In the genomic region with DNA sequence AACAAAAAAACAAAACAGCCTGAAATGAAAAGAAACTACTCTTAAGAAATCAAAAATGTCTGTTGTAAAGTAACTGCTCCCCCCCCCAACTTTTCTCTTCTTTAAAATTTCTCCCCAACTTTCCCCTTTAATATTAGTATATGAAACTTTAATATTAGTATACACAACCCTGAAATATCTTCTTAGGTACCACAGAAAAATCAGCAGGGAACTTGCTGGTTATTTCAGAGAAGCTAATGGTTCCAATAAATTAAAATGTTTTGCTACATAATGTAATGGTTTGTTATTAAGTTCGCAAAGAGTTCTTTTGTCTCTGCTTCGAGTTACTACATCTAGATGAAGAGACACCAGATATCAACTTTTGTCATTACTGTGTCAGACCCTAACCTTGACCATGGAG, we compare ENCODE assay signal across 8 mouse cellular contexts. TPM values are rescaled to one million over a fixed set of nuclear protein-coding genes. Genes with fewer than 3 reads are reported as not detected.
A peak's percentile ranks its signal among the peaks of the same experiment; 100 is the strongest.
DNase-seq lines count a peak whose midpoint lies in the region; ATAC-seq and TF ChIP-seq lines count a peak whose summit lies in the region.

No protein-coding gene starts in this region.

- peak overlapping the region; percentile 70 for H3K4me2 ChIP-seq in neural tube, embryonic 11.5 days (ENCODE audit: low read depth)
- H3K4me2 ChIP-seq in limb, embryonic 14.5 days (replicated peaks; ENCODE audit: low read depth, low read length, severe bottlenecking), result peak overlapping the region; percentile 61
- peak overlapping the region; percentile 66 for H3K4me2 ChIP-seq in stomach, embryonic 15.5 days

- no peaks in the 10 kb centered on the region for H3K4me1 ChIP-seq in cerebellum, adult 2 months (ENCODE audit: control insufficient read depth, insufficient read depth, low read length)
- peaks cover 6% of the 10 kb centered on the region for H3K4me1 ChIP-seq in neural tube, embryonic 11.5 days (ENCODE audit: control insufficient read depth, insufficient read depth, low read length)
- peaks cover 10% of the 10 kb centered on the region for H3K4me1 ChIP-seq in limb, embryonic 14.5 days (ENCODE audit: control insufficient read depth, insufficient read depth, low read length)
- H3K4me1 ChIP-seq in stomach, embryonic 15.5 days, result peaks cover 8% of the 10 kb centered on the region

- DNase-seq in cerebellum, adult 2 months, result no peak
- no peak for DNase-seq in cerebellum, postnatal 14 days
- DNase-seq in neural tube, embryonic 11.5 days (ENCODE audit: low spot score), result no peak
- no peak for DNase-seq in neural tube, embryonic 10.5 days (ENCODE audit: extremely low spot score, low spot score)
- DNase-seq in limb, embryonic 14.5 days (ENCODE audit: low spot score), result no peak
- no peak for DNase-seq in cerebellum, postnatal 25 days

- H3K36me3 ChIP-seq in neural tube, embryonic 11.5 days (ENCODE audit: control insufficient read depth, insufficient read depth, low read length), result peaks cover 6% of the 10 kb centered on the region
- peaks cover 21% of the 10 kb centered on the region for H3K36me3 ChIP-seq in limb, embryonic 14.5 days (ENCODE audit: control insufficient read depth, insufficient read depth, low read length)
- peaks cover 17% of the 10 kb centered on the region; the same call in 1 of the 2 replicates for H3K36me3 ChIP-seq in stomach, embryonic 15.5 days

- no peak for ATAC-seq in neural tube, embryonic 11.5 days (ENCODE audit: insufficient read depth, low FRiP score, low TSS enrichment)
- no peak for ATAC-seq in limb, embryonic 14.5 days (ENCODE audit: low FRiP score, low read depth)
- no peak for ATAC-seq in stomach, embryonic 15.5 days (ENCODE audit: insufficient read depth, low FRiP score, low read depth)
- ATAC-seq in megakaryocyte progenitor cell, adult 5-6 weeks (replicated peaks; ENCODE audit: poor library complexity), result no peak

- WGBS in cerebellum, adult 2 months, result 6% methylated on average over 2 of the region's 2 CpGs
- WGBS in neural tube, embryonic 11.5 days, result 5% methylated on average over 2 of the region's 2 CpGs
- WGBS in limb, embryonic 14.5 days, result 7% methylated on average over 2 of the region's 2 CpGs
- WGBS in stomach, embryonic 15.5 days, result 6% methylated on average over 2 of the region's 2 CpGs

- H3K9ac ChIP-seq in neural tube, embryonic 11.5 days (ENCODE audit: low read length), result peak overlapping the region; percentile 73
- H3K9ac ChIP-seq in limb, embryonic 14.5 days (ENCODE audit: low read depth, low read length, severe bottlenecking), result peak overlapping the region; percentile 83
- peak overlapping the region; percentile 68 for H3K9ac ChIP-seq in stomach, embryonic 15.5 days

- no peak for TF ChIP-seq POLR2A in cerebellum, adult 2 months (IDR thresholded peaks at IDR 0.05; ENCODE audit: borderline replicate concordance, insufficient read depth, low read length)
- TF ChIP-seq POLR2A in limb, embryonic 14.5 days (IDR thresholded peaks at IDR 0.05; ENCODE audit: borderline replicate concordance, extremely low read depth, insufficient read depth, insufficient read length), result no peak

- H3K9me3 ChIP-seq in neural tube, embryonic 11.5 days (ENCODE audit: control insufficient read depth, low read length), result no peaks in the 10 kb centered on the region
- no peaks in the 10 kb centered on the region for H3K9me3 ChIP-seq in limb, embryonic 14.5 days (ENCODE audit: control insufficient read depth, low read length)
- H3K9me3 ChIP-seq in stomach, embryonic 15.5 days, result no peaks in the 10 kb centered on the region

- peak overlapping the region; percentile 90 for H3K4me3 ChIP-seq in cerebellum, adult 2 months (replicated peaks; ENCODE audit: insufficient read depth, low read depth, low read length)
- H3K4me3 ChIP-seq in neural tube, embryonic 11.5 days (ENCODE audit: low read depth, low read length), result peak overlapping the region; percentile 49
- peak overlapping the region; percentile 64 for H3K4me3 ChIP-seq in limb, embryonic 14.5 days (replicated peaks; ENCODE audit: low read length)
- peak overlapping the region; percentile 61 for H3K4me3 ChIP-seq in stomach, embryonic 15.5 days (replicated peaks)

- TF ChIP-seq CTCF in cerebellum, adult 2 months (IDR thresholded peaks at IDR 0.05; ENCODE audit: borderline replicate concordance, insufficient read depth, low read depth, low read length), result no peak

- peak overlapping the region; percentile 79; the same call in 1 of the 2 replicates for H3K27ac ChIP-seq in cerebellum, adult 2 months (ENCODE audit: insufficient read depth, low read length)
- peak overlapping the region; percentile 87 for H3K27ac ChIP-seq in neural tube, embryonic 11.5 days (ENCODE audit: low read depth, low read length)
- H3K27ac ChIP-seq in limb, embryonic 14.5 days (replicated peaks; ENCODE audit: low read depth, low read length), result peak overlapping the region; percentile 98
- peak overlapping the region; percentile 98 for H3K27ac ChIP-seq in stomach, embryonic 15.5 days

- no peaks in the 10 kb centered on the region for H3K27me3 ChIP-seq in cerebellum, adult 2 months (ENCODE audit: control insufficient read depth, insufficient read depth, low read length)
- H3K27me3 ChIP-seq in neural tube, embryonic 11.5 days (ENCODE audit: control insufficient read depth, insufficient read depth, low read length), result no peaks in the 10 kb centered on the region
- no peaks in the 10 kb centered on the region for H3K27me3 ChIP-seq in limb, embryonic 14.5 days (ENCODE audit: control insufficient read depth, insufficient read depth, low read length)
- H3K27me3 ChIP-seq in stomach, embryonic 15.5 days (replicated peaks), result no peaks in the 10 kb centered on the region

RNA-seq across cellular contexts. Expression of gene Tmem209, which starts 0.8 kb away (rescaled TPM):
- 33.9 and 36.7 TPM in 2 replicates for polyA plus RNA-seq in cerebellum, adult 2 months (2012; rRNA removed)
- polyA plus RNA-seq in neural tube, embryonic 11.5 days (2014; fragmentation: Nextera tagmentation; extraction: Ambion mirVana), result 38.6 and 41.5 TPM in 2 replicates
- 47.5 and 63.2 TPM in 2 replicates for polyA plus RNA-seq in limb, embryonic 14.5 days (2012; rRNA removed)
- polyA plus RNA-seq in limb, embryonic 14.5 days (2014; fragmentation: Nextera tagmentation; extraction: Ambion mirVana), result 28.3 and 34.7 TPM in 2 replicates
- 28.5 and 33.7 TPM in 2 replicates for polyA plus RNA-seq in stomach, embryonic 15.5 days (2015; fragmentation: Nextera tagmentation; extraction: Ambion mirVana)
- total RNA-seq in megakaryocyte progenitor cell, adult 5-6 weeks (2015), result 46.5 and 62.6 TPM in 2 replicates
- 29.4 and 31.7 TPM in 2 replicates for total RNA-seq in megakaryocyte progenitor cell, adult 5-6 weeks (2017)

RNA-seq across cellular contexts. Expression of gene Ssmem1, which starts 0.8 kb away (rescaled TPM):
- polyA plus RNA-seq in cerebellum, adult 2 months (2012; rRNA removed), result 0.08 and 0.17 TPM in 2 replicates
- polyA plus RNA-seq in neural tube, embryonic 11.5 days (2014; fragmentation: Nextera tagmentation; extraction: Ambion mirVana), result 0.40 and 1.1 TPM in 2 replicates
- polyA plus RNA-seq in limb, embryonic 14.5 days (2012; rRNA removed), result 0.10 and 0.12 TPM in 2 replicates
- polyA plus RNA-seq in limb, embryonic 14.5 days (2014; fragmentation: Nextera tagmentation; extraction: Ambion mirVana), result 0.17 TPM in 1 of 2 replicates, not detected in the other
- polyA plus RNA-seq in stomach, embryonic 15.5 days (2015; fragmentation: Nextera tagmentation; extraction: Ambion mirVana), result 0.09 TPM in 1 of 2 replicates, not detected in the other
- not detected in 2 replicates for total RNA-seq in megakaryocyte progenitor cell, adult 5-6 weeks (2015)
- not detected in 2 replicates for total RNA-seq in megakaryocyte progenitor cell, adult 5-6 weeks (2017)

RNA-seq across cellular contexts. Expression of gene Cpa2, which starts 32.6 kb away (rescaled TPM):
- 7.0 and 7.7 TPM in 2 replicates for polyA plus RNA-seq in cerebellum, adult 2 months (2012; rRNA removed)
- 11.3 and 13.1 TPM in 2 replicates for polyA plus RNA-seq in neural tube, embryonic 11.5 days (2014; fragmentation: Nextera tagmentation; extraction: Ambion mirVana)
- polyA plus RNA-seq in limb, embryonic 14.5 days (2012; rRNA removed), result 5.2 and 6.6 TPM in 2 replicates
- polyA plus RNA-seq in limb, embryonic 14.5 days (2014; fragmentation: Nextera tagmentation; extraction: Ambion mirVana), result 5.3 and 6.5 TPM in 2 replicates
- polyA plus RNA-seq in stomach, embryonic 15.5 days (2015; fragmentation: Nextera tagmentation; extraction: Ambion mirVana), result 765 and 1,219 TPM in 2 replicates
- 1.3 TPM in 1 of 2 replicates, not detected in the other for total RNA-seq in megakaryocyte progenitor cell, adult 5-6 weeks (2015)
- total RNA-seq in megakaryocyte progenitor cell, adult 5-6 weeks (2017), result not detected in 2 replicates

RNA-seq across cellular contexts. Expression of gene Cpa4, which starts 59.3 kb away (rescaled TPM):
- 0.14 and 0.16 TPM in 2 replicates for polyA plus RNA-seq in cerebellum, adult 2 months (2012; rRNA removed)
- polyA plus RNA-seq in neural tube, embryonic 11.5 days (2014; fragmentation: Nextera tagmentation; extraction: Ambion mirVana), result 2.1 and 3.6 TPM in 2 replicates
- 4.4 and 5.4 TPM in 2 replicates for polyA plus RNA-seq in limb, embryonic 14.5 days (2012; rRNA removed)
- polyA plus RNA-seq in limb, embryonic 14.5 days (2014; fragmentation: Nextera tagmentation; extraction: Ambion mirVana), result 1.9 and 2.1 TPM in 2 replicates
- polyA plus RNA-seq in stomach, embryonic 15.5 days (2015; fragmentation: Nextera tagmentation; extraction: Ambion mirVana), result 0.83 TPM in 2 replicates
- total RNA-seq in megakaryocyte progenitor cell, adult 5-6 weeks (2015), result not detected in 2 replicates
- not detected in 2 replicates for total RNA-seq in megakaryocyte progenitor cell, adult 5-6 weeks (2017)

Comparison
In these comparisons a context has a peak if more than half of its experiments do, and no peak if none do; other contexts are left out.
1. RNA of gene Cpa2, which starts 32.6 kb away (polyA plus RNA-seq): 765 to 1,219 TPM in stomach, embryonic 15.5 days; 11.3 to 13.1 TPM in neural tube, embryonic 11.5 days, 7.0 to 7.7 TPM in cerebellum, adult 2 months and 5.2 to 6.6 TPM in limb, embryonic 14.5 days; every median in the first group is over 10 times any median in the second.
2. Peak in every context shown above with its lines, with median percentiles within 50 percentile points of each other: H3K27ac ChIP-seq, H3K4me3 ChIP-seq, H3K4me2 ChIP-seq and H3K9ac ChIP-seq.